Mouse (Mus musculus) hindbrain, embryonic 11.5 days (tissue): ENCODE measurements at regions not wholly inside any gene's neighbourhood (a gene's known extent, or its start where the extent isn't known, plus 50 kb on each side); places are given as distances from the start of the nearest gene placed in this dataset.

Source experiments
- ATAC-seq: fragments of 200-750 bp; cut with Nextera tagmentation; 2 replicates; pipeline ENCODE4 v1.8.0; 2017; ENCODE audit warnings: mild to moderate bottlenecking, moderate TSS enrichment, moderate library complexity; ENCODE audit not compliant: low FRiP score
- DNase-seq: peaks from one replicate; pipeline ENCODE4 v3.0.0-alpha.2; 2015; ENCODE audit warnings: low spot score
- H3K27ac ChIP-seq: fragments of 300-500 bp; sonication (generic); 2 replicates; pipeline ENCODE4 v1.5.1; 2014; ENCODE audit warnings: mild to moderate bottlenecking, low read depth, low read length
- H3K27me3 ChIP-seq: fragments of 300-500 bp; sonication (generic); 2 replicates; pipeline ENCODE4 v1.6.1; 2014; ENCODE audit warnings: mild to moderate bottlenecking, low read length, moderate library complexity, mixed read lengths; ENCODE audit not compliant: control insufficient read depth, insufficient read depth
- H3K36me3 ChIP-seq: fragments of 300-500 bp; sonication (generic); 2 replicates; pipeline ENCODE4 v1.6.1; 2014; ENCODE audit warnings: mild to moderate bottlenecking, low read length, moderate library complexity, mixed read lengths; ENCODE audit not compliant: control insufficient read depth, insufficient read depth
- H3K4me1 ChIP-seq: fragments of 300-500 bp; sonication (generic); replicated peaks from 2 replicates; pipeline ENCODE4 v1.6.1; 2014; ENCODE audit warnings: low read length, mixed read lengths; ENCODE audit not compliant: control insufficient read depth, insufficient read depth
- H3K4me2 ChIP-seq: fragments of 300-500 bp; sonication (generic); replicated peaks from 2 replicates; pipeline ENCODE4 v1.6.1; 2014; ENCODE audit warnings: mild to moderate bottlenecking, low read depth, low read length
- H3K4me3 ChIP-seq: fragments of 300-500 bp; sonication (generic); 2 replicates; pipeline ENCODE4 v1.5.1; 2014; ENCODE audit warnings: low read depth, low read length
- H3K9ac ChIP-seq: fragments of 300-500 bp; sonication (generic); 2 replicates; pipeline ENCODE4 v1.6.1; 2014; ENCODE audit warnings: low read depth, low read length
- H3K9me3 ChIP-seq: fragments of 300-500 bp; sonication (generic); 2 replicates; pipeline ENCODE4 v1.6.1; 2016; ENCODE audit warnings: low read length; ENCODE audit not compliant: control insufficient read depth
- WGBS: fragments of 180-500 bp; shearing (Covaris S2); extraction: QIAGEN DNeasy Blood & Tissue Kit; methylation state at CpG from one replicate; pipeline ENCODE4 v1.1.7; 2014; 5-methylcytosine and 5-hydroxymethylcytosine counted together

- ATAC-seq (peak; percentile 0; the same call in 1 of the 2 replicates), DNase-seq (peak; percentile 58)
- Histone ChIP-seq H3K4me2 (peak overlapping the region; percentile 98), H3K27me3 (no peaks in the 10 kb centered on the region), H3K36me3 (no peaks in the 10 kb centered on the region), H3K9me3 (no peaks in the 10 kb centered on the region), H3K9ac (peak overlapping the region; percentile 99), H3K4me1 (peaks cover 3% of the 10 kb centered on the region; the same call in 1 of the 2 replicates), H3K27ac (peak overlapping the region; percentile 100), H3K4me3 (peak overlapping the region; percentile 67)
- under 1% methylated on average over 18 of the region's 18 CpGs for WGBS
Observed at GRCm38 (mm10) chr3:17787443-17788333, 160.5 kb upstream of the Cypt12 start.

GRCm38 (mm10) chr3:17788334-17788720 lies 159.9 kb upstream of the Cypt12 start:
- Histone ChIP-seq H3K4me3 (peak overlapping the region; percentile 67), H3K4me1 (peaks cover 3% of the 10 kb centered on the region; the same call in 1 of the 2 replicates), H3K27ac (peak overlapping the region; percentile 100), H3K9ac (peak overlapping the region; percentile 99), H3K27me3 (peaks cover under 1% of the 10 kb centered on the region; the same call in 1 of the 2 replicates), H3K4me2 (peak overlapping the region; percentile 98), H3K9me3 (no peaks in the 10 kb centered on the region), H3K36me3 (no peaks in the 10 kb centered on the region)
- WGBS = 19% methylated on average over 4 of the region's 4 CpGs
- ATAC-seq = no peak
- DNase-seq = no peak

- Histone ChIP-seq H3K36me3 (no peaks in the 10 kb centered on the region), H3K4me1 (peaks cover 3% of the 10 kb centered on the region; the same call in 1 of the 2 replicates), H3K27ac (peak overlapping the region; percentile 100), H3K4me3 (peak overlapping the region; percentile 67), H3K9me3 (no peaks in the 10 kb centered on the region), H3K27me3 (peaks cover 3% of the 10 kb centered on the region; the same call in 1 of the 2 replicates), H3K4me2 (peak overlapping the region; percentile 98), H3K9ac (peak overlapping the region; percentile 99)
- WGBS = 16% methylated on average over 3 of the region's 3 CpGs
- DNase-seq = no peak
- no peak for ATAC-seq
Observed at GRCm38 (mm10) chr3:17788778-17789299, 159.4 kb upstream of the Cypt12 start.

GRCm38 (mm10) chr3:17789454-17790196 lies 158.6 kb upstream of the Cypt12 start:
- H3K27me3 ChIP-seq = peaks cover 3% of the 10 kb centered on the region; the same call in 1 of the 2 replicates
- peak overlapping the region; percentile 99 for H3K9ac ChIP-seq
- WGBS = 1% methylated on average over 9 of the region's 9 CpGs

GRCm38 (mm10) chr3:17790331-17790730 lies 157.9 kb upstream of the Cypt12 start:
- no peak for ATAC-seq
- under 1% methylated on average over 14 of the region's 14 CpGs for WGBS
- DNase-seq = peak; percentile 71

More at GRCm38 (mm10) chr3:17789454-17790196, 158.6 kb upstream of the Cypt12 start:
- Histone ChIP-seq H3K36me3 (no peaks in the 10 kb centered on the region), H3K27ac (peak overlapping the region; percentile 100), H3K4me1 (peaks cover 3% of the 10 kb centered on the region; the same call in 1 of the 2 replicates), H3K4me3 (peak overlapping the region; percentile 67), H3K9me3 (no peaks in the 10 kb centered on the region), H3K4me2 (peak overlapping the region; percentile 98)
- ATAC-seq (peak; percentile 12), DNase-seq (peak; percentile 73)

GRCm38 (mm10) chr3:17790816-17791215 lies 157.4 kb upstream of the Cypt12 start:
- Histone ChIP-seq H3K4me1 (peaks cover 3% of the 10 kb centered on the region; the same call in 1 of the 2 replicates), H3K9me3 (no peaks in the 10 kb centered on the region), H3K4me2 (no peak overlapping the region), H3K36me3 (no peaks in the 10 kb centered on the region), H3K27me3 (peaks cover 3% of the 10 kb centered on the region; the same call in 1 of the 2 replicates), H3K27ac (peak overlapping the region; percentile 100), H3K9ac (peak overlapping the region; percentile 99), H3K4me3 (peak overlapping the region; percentile 67)
- DNase-seq = peak; percentile 70
- no peak for ATAC-seq
- 1% methylated on average over 12 of the region's 12 CpGs for WGBS

More at GRCm38 (mm10) chr3:17790331-17790730, 157.9 kb upstream of the Cypt12 start:
- no peaks in the 10 kb centered on the region for H3K9me3 ChIP-seq
- peak overlapping the region; percentile 100 for H3K27ac ChIP-seq
- peak overlapping the region; percentile 67 for H3K4me3 ChIP-seq
- H3K36me3 ChIP-seq = no peaks in the 10 kb centered on the region
- H3K4me2 ChIP-seq = no peak overlapping the region; the same call in 1 of the 2 replicates
- peak overlapping the region; percentile 99 for H3K9ac ChIP-seq
- H3K27me3 ChIP-seq = peaks cover 3% of the 10 kb centered on the region; the same call in 1 of the 2 replicates
- H3K4me1 ChIP-seq = peaks cover 3% of the 10 kb centered on the region; the same call in 1 of the 2 replicates

- Histone ChIP-seq H3K27me3 (peaks cover 3% of the 10 kb centered on the region; the same call in 1 of the 2 replicates), H3K9me3 (no peaks in the 10 kb centered on the region), H3K36me3 (no peaks in the 10 kb centered on the region), H3K4me1 (peaks cover 3% of the 10 kb centered on the region; the same call in 1 of the 2 replicates), H3K9ac (peak overlapping the region; percentile 99), H3K4me3 (peak overlapping the region; percentile 67), H3K27ac (peak overlapping the region; percentile 100), H3K4me2 (peak overlapping the region; percentile 30)
- DNase-seq = no peak
- ATAC-seq = no peak
- 10% methylated on average over 8 of the region's 8 CpGs for WGBS
Observed at GRCm38 (mm10) chr3:17791381-17792320, 156.6 kb upstream of the Cypt12 start.
